Mouse (Mus musculus) macrophage (primary cell): ENCODE data around the gene Gsto2. TPM values are rescaled to one million over a fixed set of nuclear protein-coding genes. Genes with fewer than 3 reads are reported as not detected.

Experiments used
- H3K27ac ChIP-seq: fragments of 350-480 bp; formaldehyde crosslinking; 2 replicates; pipeline ENCODE4 v1.9.0; 2021
- H3K36me3 ChIP-seq: fragments of 350-480 bp; formaldehyde crosslinking; 2 replicates; pipeline ENCODE4 v1.9.0; 2021; ENCODE audit errors: inconsistent target
- H3K4me3 ChIP-seq: fragments of 350-480 bp; formaldehyde crosslinking; 2 replicates; pipeline ENCODE4 v1.9.0; 2021; ENCODE audit errors: inconsistent target
- H3K79me2 ChIP-seq: fragments of 350-480 bp; formaldehyde crosslinking; 2 replicates; pipeline ENCODE4 v1.9.0; 2021; ENCODE audit errors: inconsistent target
- whole genome bisulfite sequencing: methylation state at CpG from one replicate; pipeline ENCODE4 v1.1.7; 2026; ENCODE audit warnings: inconsistent platforms; ENCODE audit not compliant: missing documents; 5-methylcytosine and 5-hydroxymethylcytosine counted together
- polyA plus RNA-seq: library from polyadenylated mRNA; stranded (reverse); fragments of 250-400 nt; gene quantifications from 3 replicates; pipeline ENCODE4 v1.2.4, GENCODE M21; 2018; ENCODE audit warnings: inconsistent platforms

Gsto2 gene
- polyA plus RNA-seq, 1 experiment from 2014 or later: 0.10 TPM

- Histone ChIP-seq H3K36me3 (peaks cover 36% of the 10 kb centered on the region), H3K4me3 (no peak overlapping the region), H3K79me2 (peaks cover 12% of the 10 kb centered on the region; the same call in 1 of the 2 replicates), H3K27ac (no peak overlapping the region)
- WGBS: 93% methylated on average over 6 of the region's 6 CpGs
Observed at GRCm38 (mm10) chr19:47893092-47893491, 27.8 kb downstream of the Gsto2 start.

GRCm38 (mm10) chr19:47898472-47899079 lies 33.2 kb downstream of the Gsto2 start:
- WGBS: 65% methylated on average over 8 of the region's 8 CpGs
- no peak overlapping the region for H3K4me3 ChIP-seq
- H3K27ac ChIP-seq: no peak overlapping the region
- peaks cover 67% of the 10 kb centered on the region for H3K79me2 ChIP-seq
- H3K36me3 ChIP-seq: peaks cover 38% of the 10 kb centered on the region

GRCm38 (mm10) chr19:47900012-47900411 lies 34.7 kb downstream of the Gsto2 start:
- no peak overlapping the region for H3K4me3 ChIP-seq
- peaks cover 31% of the 10 kb centered on the region for H3K36me3 ChIP-seq
- peaks cover 81% of the 10 kb centered on the region for H3K79me2 ChIP-seq
- WGBS: 89% methylated on average over 6 of the region's 6 CpGs
- no peak overlapping the region for H3K27ac ChIP-seq

- H3K4me3 ChIP-seq: no peak overlapping the region
- peaks cover 87% of the 10 kb centered on the region for H3K79me2 ChIP-seq
- WGBS: 76% methylated on average over 10 of the region's 10 CpGs
- H3K36me3 ChIP-seq: peaks cover 27% of the 10 kb centered on the region
- H3K27ac ChIP-seq: no peak overlapping the region
Observed at GRCm38 (mm10) chr19:47900558-47900957, 35.2 kb downstream of the Gsto2 start.

- H3K79me2 ChIP-seq: peaks cover 97% of the 10 kb centered on the region
- H3K27ac ChIP-seq: no peak overlapping the region
- H3K4me3 ChIP-seq: no peak overlapping the region
- peaks cover 7% of the 10 kb centered on the region for H3K36me3 ChIP-seq
- 65% methylated on average over 13 of the region's 13 CpGs for WGBS
Observed at GRCm38 (mm10) chr19:47902316-47903201, 37.2 kb downstream of the Gsto2 start.

GRCm38 (mm10) chr19:47903679-47904078 lies 38.3 kb downstream of the Gsto2 start:
- WGBS: 100% methylated on average over 4 of the region's 4 CpGs
- no peak overlapping the region for H3K27ac ChIP-seq
- no peaks in the 10 kb centered on the region; the same call in 1 of the 2 replicates for H3K36me3 ChIP-seq
- H3K79me2 ChIP-seq: peaks cover 97% of the 10 kb centered on the region
- no peak overlapping the region for H3K4me3 ChIP-seq

- no peak overlapping the region for H3K4me3 ChIP-seq
- no peaks in the 10 kb centered on the region for H3K36me3 ChIP-seq
- peaks cover 95% of the 10 kb centered on the region for H3K79me2 ChIP-seq
- WGBS: 22% methylated on average over 4 of the region's 4 CpGs
- H3K27ac ChIP-seq: peak overlapping the region; percentile 33; the same call in 1 of the 2 replicates
Observed at GRCm38 (mm10) chr19:47905081-47905480, 39.7 kb downstream of the Gsto2 start.

- peaks cover 95% of the 10 kb centered on the region for H3K79me2 ChIP-seq
- WGBS: 16% methylated on average over 5 of the region's 5 CpGs
- H3K36me3 ChIP-seq: no peaks in the 10 kb centered on the region
- H3K4me3 ChIP-seq: no peak overlapping the region
- H3K27ac ChIP-seq: peak overlapping the region; percentile 33; the same call in 1 of the 2 replicates
Observed at GRCm38 (mm10) chr19:47905603-47906002, 40.3 kb downstream of the Gsto2 start.

- Histone ChIP-seq H3K4me3 (no peak overlapping the region), H3K79me2 (peaks cover 95% of the 10 kb centered on the region), H3K27ac (no peak overlapping the region), H3K36me3 (no peaks in the 10 kb centered on the region)
- 94% methylated on average over 8 of the region's 9 CpGs for WGBS
Observed at GRCm38 (mm10) chr19:47907596-47907995, 42.3 kb downstream of the Gsto2 start.

- H3K27ac ChIP-seq: no peak overlapping the region
- peaks cover 95% of the 10 kb centered on the region for H3K79me2 ChIP-seq
- no peak overlapping the region for H3K4me3 ChIP-seq
- WGBS: 71% methylated on average over 6 of the region's 6 CpGs
- H3K36me3 ChIP-seq: no peaks in the 10 kb centered on the region
Observed at GRCm38 (mm10) chr19:47908961-47909371, 43.6 kb downstream of the Gsto2 start.

- WGBS: 10% methylated on average over 10 of the region's 10 CpGs
- no peak overlapping the region for H3K27ac ChIP-seq
- H3K36me3 ChIP-seq: no peaks in the 10 kb centered on the region
- H3K79me2 ChIP-seq: peaks cover 95% of the 10 kb centered on the region
- no peak overlapping the region for H3K4me3 ChIP-seq
Observed at GRCm38 (mm10) chr19:47909387-47910116, 44.2 kb downstream of the Gsto2 start.

- no peak overlapping the region for H3K4me3 ChIP-seq
- WGBS: 38% methylated on average over 1 of the region's 4 CpGs
- no peaks in the 10 kb centered on the region for H3K36me3 ChIP-seq
- H3K27ac ChIP-seq: no peak overlapping the region
- peaks cover 95% of the 10 kb centered on the region for H3K79me2 ChIP-seq
Observed at GRCm38 (mm10) chr19:47910117-47910618, 44.8 kb downstream of the Gsto2 start.

- H3K27ac ChIP-seq: no peak overlapping the region
- H3K36me3 ChIP-seq: no peaks in the 10 kb centered on the region
- 71% methylated on average over 4 of the region's 4 CpGs for whole genome bisulfite sequencing
- H3K79me2 ChIP-seq: peaks cover 95% of the 10 kb centered on the region
- H3K4me3 ChIP-seq: no peak overlapping the region
Observed at GRCm38 (mm10) chr19:47910751-47911150, 45.4 kb downstream of the Gsto2 start.

- Histone ChIP-seq H3K27ac (no peak overlapping the region), H3K4me3 (no peak overlapping the region), H3K36me3 (no peaks in the 10 kb centered on the region), H3K79me2 (peaks cover 98% of the 10 kb centered on the region)
- 95% methylated on average over 7 of the region's 7 CpGs for WGBS
Observed at GRCm38 (mm10) chr19:47913344-47913743, 48.0 kb downstream of the Gsto2 start.
